Mouse (Mus musculus) cortical plate, adult 2 months (tissue): ENCODE measurements at regions not wholly inside any gene's neighbourhood (a gene's known extent, or its start where the extent isn't known, plus 50 kb on each side); places are given as distances from the start of the nearest gene placed in this dataset.

Experiments
- H3K27ac ChIP-seq: fragments of 200-500 bp; 2 replicates; pipeline ENCODE4 v1.5.1; 2012; ENCODE audit warnings: low read length, control low read depth, inconsistent platforms; ENCODE audit not compliant: insufficient read depth
- H3K4me1 ChIP-seq: fragments of 200-500 bp; 2 replicates; pipeline ENCODE4 v1.6.1; 2011; ENCODE audit warnings: low read length; ENCODE audit not compliant: control insufficient read depth, insufficient read depth
- H3K4me3 ChIP-seq: fragments of 200-500 bp; 2 replicates; pipeline ENCODE4 v1.5.1; 2011; ENCODE audit warnings: mild to moderate bottlenecking, low read length, control low read depth; ENCODE audit not compliant: insufficient read depth
- CTCF ChIP-seq: fragments of 200-500 bp; IDR thresholded peaks from 2 replicates; pipeline ENCODE4 v1.5.1; 2011; ENCODE audit warnings: mild to moderate bottlenecking, control low read depth, low read length; ENCODE audit not compliant: insufficient read depth; ENCODE audit errors: extremely low read depth
- POLR2A ChIP-seq: fragments of 200-500 bp; IDR thresholded peaks from 2 replicates; pipeline ENCODE4 v1.6.1; 2011; ENCODE audit warnings: mild to moderate bottlenecking, low read length, control low read depth; ENCODE audit not compliant: insufficient read depth; ENCODE audit errors: extremely low read depth

GRCm38 (mm10) chr17:14476707-14477106, 197.4 kb downstream of the Smoc2 start:
- Histone ChIP-seq H3K4me1 (no peaks in the 10 kb centered on the region), H3K27ac (no peak overlapping the region), H3K4me3 (no peak overlapping the region)
- TF ChIP-seq POLR2A (no peak), CTCF (no peak)

GRCm38 (mm10) chr17:14475778-14476647, 196.7 kb downstream of the Smoc2 start:
- TF ChIP-seq POLR2A, result no peak
- no peak for TF ChIP-seq CTCF
- H3K4me3 ChIP-seq, result no peak overlapping the region
- no peak overlapping the region for H3K27ac ChIP-seq
- H3K4me1 ChIP-seq, result no peaks in the 10 kb centered on the region

GRCm38 (mm10) chr17:14475277-14475676, 196.0 kb downstream of the Smoc2 start:
- TF ChIP-seq CTCF, result no peak
- no peak for TF ChIP-seq POLR2A
- Histone ChIP-seq H3K4me1 (no peaks in the 10 kb centered on the region), H3K4me3 (no peak overlapping the region), H3K27ac (no peak overlapping the region)

- H3K4me1 ChIP-seq, result no peaks in the 10 kb centered on the region
- H3K4me3 ChIP-seq, result no peak overlapping the region
- H3K27ac ChIP-seq, result no peak overlapping the region
- no peak for TF ChIP-seq POLR2A
- no peak for TF ChIP-seq CTCF
Observed at GRCm38 (mm10) chr17:14468754-14469488, 189.6 kb downstream of the Smoc2 start.

GRCm38 (mm10) chr17:14455251-14455743, 176.0 kb downstream of the Smoc2 start:
- Histone ChIP-seq H3K4me3 (no peak overlapping the region), H3K27ac (no peak overlapping the region), H3K4me1 (no peaks in the 10 kb centered on the region)
- TF ChIP-seq POLR2A (no peak), CTCF (no peak)
